Comparison of ENCODE assay signal across 8 mouse cellular contexts in genomic region chr7:139085629-139086194, GRCm38 (mm10). TPM values are rescaled to one million over a fixed set of nuclear protein-coding genes. Genes with fewer than 3 reads are reported as not detected.
A peak's percentile ranks its signal among the peaks of the same experiment; 100 is the strongest.
DNase-seq lines count a peak whose midpoint lies in the region; ATAC-seq lines count a peak whose summit lies in the region.

TSS of gene Dpysl4 (plus strand) at chr7:139086001.

- H3K4me1 ChIP-seq in embryonic facial prominence, embryonic 15.5 days = peaks cover 23% of the 10 kb centered on the region
- H3K4me1 ChIP-seq in heart, embryonic 14.5 days (ENCODE audit: control insufficient read depth in 2 of 2, insufficient read depth in 2 of 2, low read length in 2 of 2) = peaks cover 2 to 13% of the 10 kb centered on the region in 2 experiments; a peak in 1 of 4 replicates
- no peaks in the 10 kb centered on the region for H3K4me1 ChIP-seq in liver, embryonic 11.5 days (replicated peaks; ENCODE audit: control insufficient read depth, insufficient read depth, low read length)

- H3K9ac ChIP-seq in embryonic facial prominence, embryonic 15.5 days = peak within 1 kb of the TSS; percentile 47
- H3K9ac ChIP-seq in heart, embryonic 14.5 days (ENCODE audit: low read length) = peak within 1 kb of the TSS; percentile 65
- peak within 1 kb of the TSS; percentile 26; the same call in 1 of the 2 replicates for H3K9ac ChIP-seq in liver, embryonic 11.5 days (ENCODE audit: low read depth, low read length)

- H3K9me3 ChIP-seq in embryonic facial prominence, embryonic 15.5 days (replicated peaks) = no peaks in the 10 kb centered on the region
- 0 out of 2 replicates have a peak, but pooled peaks cover 2% of the 10 kb centered on the region for H3K9me3 ChIP-seq in heart, embryonic 14.5 days (ENCODE audit: control insufficient read depth, low read length)
- H3K9me3 ChIP-seq in liver, embryonic 11.5 days (ENCODE audit: control insufficient read depth, low read length) = no peaks in the 10 kb centered on the region

- H3K4me2 ChIP-seq in embryonic facial prominence, embryonic 15.5 days (replicated peaks) = peak within 1 kb of the TSS; percentile 76
- peak within 1 kb of the TSS; percentile 84 for H3K4me2 ChIP-seq in heart, embryonic 14.5 days (ENCODE audit: low read length)
- H3K4me2 ChIP-seq in liver, embryonic 11.5 days = peak within 1 kb of the TSS; percentile 68

- peaks cover 19% of the 10 kb centered on the region for H3K27me3 ChIP-seq in embryonic facial prominence, embryonic 15.5 days
- H3K27me3 ChIP-seq in heart, embryonic 14.5 days (ENCODE audit: control insufficient read depth, insufficient read depth, low read length) = peaks cover 59% of the 10 kb centered on the region
- peaks cover 33% of the 10 kb centered on the region for H3K27me3 ChIP-seq in liver, embryonic 11.5 days (replicated peaks; ENCODE audit: control insufficient read depth, insufficient read depth, low read length)

- WGBS in embryonic facial prominence, embryonic 15.5 days = 6% methylated on average over 32 of the region's 32 CpGs
- 6% methylated on average over 30 of the region's 32 CpGs for WGBS in heart, embryonic 14.5 days
- 7% methylated on average over 32 of the region's 32 CpGs for WGBS in liver, embryonic 11.5 days

- H3K4me3 ChIP-seq in embryonic facial prominence, embryonic 15.5 days (replicated peaks) = peak within 1 kb of the TSS; percentile 67
- peak within 1 kb of the TSS; percentile 50 to 57 for H3K4me3 ChIP-seq in heart, embryonic 14.5 days (ENCODE audit: control insufficient read depth in 1 of 2, insufficient read depth in 1 of 2, low read depth in 1 of 2, low read length in 2 of 2)
- H3K4me3 ChIP-seq in liver, embryonic 11.5 days (ENCODE audit: low read depth, low read length) = peak within 1 kb of the TSS; percentile 52

- peak; percentile 80 for ATAC-seq in embryonic facial prominence, embryonic 15.5 days (ENCODE audit: insufficient number of reproducible peaks, low FRiP score, low TSS enrichment, low read depth)
- no peak for ATAC-seq in heart, embryonic 14.5 days (ENCODE audit: insufficient number of reproducible peaks, insufficient read depth, low FRiP score, low read depth)
- peak; percentile 47; the same call in 1 of the 2 replicates for ATAC-seq in liver, embryonic 11.5 days (replicated peaks; ENCODE audit: low FRiP score)

- peak; percentile 17 for DNase-seq in kidney, adult 18-20 months
- no peak for DNase-seq in kidney, adult 11 months
- peak; percentile 31 to 67 for DNase-seq in kidney, postnatal 36 days
- DNase-seq in liver, embryonic 11.5 days (ENCODE audit: low spot score) = peak; percentile 59
- peak; percentile 53 for DNase-seq in ovary, adult 18-20 months (ENCODE audit: low spot score)
- DNase-seq in spleen, adult 18-20 months = no peak

- H3K36me3 ChIP-seq in embryonic facial prominence, embryonic 15.5 days = 0 out of 2 replicates have a peak, but pooled peaks cover 4% of the 10 kb centered on the region
- H3K36me3 ChIP-seq in heart, embryonic 14.5 days (ENCODE audit: control insufficient read depth, insufficient read depth, low read length) = no peaks in the 10 kb centered on the region
- no peaks in the 10 kb centered on the region for H3K36me3 ChIP-seq in liver, embryonic 11.5 days (ENCODE audit: control insufficient read depth, insufficient read depth, low read length)

- H3K27ac ChIP-seq in embryonic facial prominence, embryonic 15.5 days (replicated peaks) = no peak within 1 kb of the TSS; the same call in 1 of the 2 replicates
- no peak within 1 kb of the TSS for H3K27ac ChIP-seq in heart, embryonic 14.5 days (replicated peaks in 1 of 2; ENCODE audit: control insufficient read depth in 1 of 2, insufficient read depth in 1 of 2, low read depth in 2 of 2, low read length in 2 of 2)
- H3K27ac ChIP-seq in liver, embryonic 11.5 days (ENCODE audit: low read depth, low read length) = no peak within 1 kb of the TSS

RNA-seq across cellular contexts. Expression of gene Dpysl4, which starts in this region (rescaled TPM):
- 19.1 and 21.1 TPM in 2 replicates for polyA plus RNA-seq in embryonic facial prominence, embryonic 15.5 days (2015; fragmentation: Nextera tagmentation; extraction: Ambion mirVana)
- 2.7 and 3.4 TPM in 2 replicates for polyA plus RNA-seq in heart, embryonic 14.5 days (2014; fragmentation: Nextera tagmentation; extraction: Ambion mirVana)
- polyA plus RNA-seq in liver, embryonic 11.5 days (2014; fragmentation: Nextera tagmentation; extraction: Ambion mirVana) = 4.8 and 5.0 TPM in 2 replicates

Comparison
In these comparisons a context has a peak if more than half of its experiments do, and no peak if none do; other contexts are left out.
1. DNase-seq: peak in kidney, adult 18-20 months (single experiment), kidney, postnatal 36 days (2 of 2), liver, embryonic 11.5 days (single experiment) and ovary, adult 18-20 months (single experiment); none in kidney, adult 11 months (single experiment) and spleen, adult 18-20 months (0 of 2).
2. Peak in every context shown above with its lines, with median percentiles within 50 percentile points of each other: H3K4me2 ChIP-seq, H3K4me3 ChIP-seq and H3K9ac ChIP-seq.